Mouse (Mus musculus) heart, postnatal 0 days (tissue): ENCODE measurements around the gene Tor4a.

Source experiments
- CTCF ChIP-seq: IDR thresholded peaks from 2 replicates; pipeline ENCODE4 v1.5.1; 2016; ENCODE audit warnings: antibody characterized with exemption, control low read depth, low read depth
- EP300 ChIP-seq: IDR thresholded peaks from 2 replicates; pipeline ENCODE4 v1.6.1; 2016; ENCODE audit warnings: antibody characterized with exemption, low read depth

GRCm38 (mm10) chr2:25173821-25174220, 22.9 kb downstream of the Tor4a start:
- no peak for TF ChIP-seq CTCF
- no peak for TF ChIP-seq EP300
